Mouse (Mus musculus): ENCODE measurements around the gene Arhgap5. TPM values are rescaled to one million over a fixed set of nuclear protein-coding genes. Genes with fewer than 3 reads are reported as not detected.
A peak's percentile ranks its signal among the peaks of the same experiment; 100 is the strongest.

The Arhgap5 gene
- polyA plus RNA-seq (2012; rRNA removed) = 10.9 and 15.6 TPM in 2 replicates

DNA sequence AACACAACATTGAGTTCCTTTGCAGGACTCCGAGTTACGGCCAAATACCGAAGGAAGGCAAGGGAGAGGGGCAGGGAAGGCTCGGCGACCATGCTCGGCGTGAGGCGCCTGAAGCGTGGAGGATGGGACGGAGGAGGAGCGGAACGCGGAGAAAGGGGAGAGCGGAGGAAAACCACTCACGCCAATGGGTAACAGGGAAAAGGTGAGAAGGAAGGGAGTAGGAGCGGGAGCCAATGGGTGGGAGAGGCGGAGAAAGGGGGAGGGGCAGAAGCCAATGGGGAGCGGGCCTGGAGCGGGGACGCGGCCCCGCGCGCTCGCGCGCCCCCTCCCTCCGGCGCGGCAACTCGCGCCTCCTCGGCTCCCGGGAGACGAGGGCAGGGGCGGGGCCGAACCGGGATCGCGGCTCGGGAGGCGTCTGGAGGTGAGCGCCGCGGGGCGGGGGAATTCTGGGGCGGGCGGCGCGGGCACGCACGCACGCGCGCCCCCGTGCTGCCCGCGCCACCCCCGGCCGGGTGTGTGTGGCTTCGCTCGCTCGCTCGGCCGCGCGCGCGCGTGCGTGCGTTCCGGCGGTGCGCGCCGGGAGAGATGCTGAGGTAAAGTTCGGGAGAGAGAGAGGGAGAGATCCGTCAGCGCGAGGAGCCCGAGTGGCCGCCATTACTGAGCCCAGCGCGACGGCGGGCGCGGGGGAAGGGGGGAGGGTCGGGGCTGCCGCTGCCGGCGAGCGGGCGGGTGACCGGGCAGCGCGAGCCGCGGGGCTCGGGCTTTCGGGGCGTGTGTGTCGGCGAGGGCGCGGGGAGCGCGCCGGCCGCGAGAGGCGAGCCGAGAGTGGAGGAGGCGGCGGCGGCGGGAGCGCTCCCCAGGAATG, at the start of gene Arhgap5:
Gene Arhgap5, plus strand, starts transcription at position 517 of the 865 bp plus-strand sequence.
- H3K27me3 ChIP-seq (ENCODE audit: control insufficient read depth, insufficient read depth, low read length) = no peaks in the 10 kb centered on the region
- peak; percentile 85; the same call in 1 of the 2 replicates for TF ChIP-seq POLR2A (IDR thresholded peaks at IDR 0.05; ENCODE audit: control insufficient read depth, low read depth, low read length)
- no peak for TF ChIP-seq CTCF (IDR thresholded peaks at IDR 0.05; ENCODE audit: control insufficient read depth, insufficient read depth, insufficient replicate concordance, low read depth, low read length)
- peak within 1 kb of the TSS; percentile 89 for H3K4me3 ChIP-seq (ENCODE audit: control insufficient read depth, low read depth, low read length)
- peak within 1 kb of the TSS; percentile 94 for H3K27ac ChIP-seq (ENCODE audit: control insufficient read depth, insufficient read depth, low read depth, low read length)
- no peaks in the 10 kb centered on the region; the same call in 1 of the 2 replicates for H3K4me1 ChIP-seq (ENCODE audit: control insufficient read depth, insufficient read depth, low read length)
- no peaks in the 10 kb centered on the region for H3K36me3 ChIP-seq (ENCODE audit: control insufficient read depth, insufficient read depth, low read length)

DNA sequence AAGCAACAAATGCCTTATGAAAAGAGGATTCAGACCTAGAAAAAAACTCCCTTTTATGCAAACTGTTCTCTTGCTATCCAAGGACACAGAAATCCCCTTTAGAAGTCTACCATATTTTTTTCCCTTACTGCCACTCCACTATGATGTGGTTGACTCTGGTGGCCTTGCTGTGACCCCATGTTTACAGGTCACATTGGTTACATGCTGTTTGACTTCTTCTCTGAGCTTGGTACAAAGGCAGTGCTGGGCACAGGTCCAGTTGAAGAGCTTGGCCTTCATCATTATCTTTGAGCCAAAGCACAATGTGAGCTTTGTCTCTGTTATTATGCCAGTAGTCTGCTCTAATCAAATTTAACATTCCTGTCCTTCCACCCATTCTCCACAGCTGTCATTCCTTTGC, 39.2 kb upstream of the Arhgap5 start:
- Histone ChIP-seq H3K4me1 (ENCODE audit: control insufficient read depth, insufficient read depth, low read length) (no peaks in the 10 kb centered on the region), H3K27ac (ENCODE audit: control insufficient read depth, insufficient read depth, low read depth, low read length) (no peak overlapping the region), H3K27me3 (ENCODE audit: control insufficient read depth, insufficient read depth, low read length) (no peaks in the 10 kb centered on the region), H3K36me3 (ENCODE audit: control insufficient read depth, insufficient read depth, low read length) (no peaks in the 10 kb centered on the region), H3K4me3 (ENCODE audit: control insufficient read depth, low read depth, low read length) (no peak overlapping the region)
- no peak for TF ChIP-seq CTCF (IDR thresholded peaks at IDR 0.05; ENCODE audit: control insufficient read depth, insufficient read depth, insufficient replicate concordance, low read depth, low read length)
- no peak for TF ChIP-seq POLR2A (IDR thresholded peaks at IDR 0.05; ENCODE audit: control insufficient read depth, low read depth, low read length)

DNA sequence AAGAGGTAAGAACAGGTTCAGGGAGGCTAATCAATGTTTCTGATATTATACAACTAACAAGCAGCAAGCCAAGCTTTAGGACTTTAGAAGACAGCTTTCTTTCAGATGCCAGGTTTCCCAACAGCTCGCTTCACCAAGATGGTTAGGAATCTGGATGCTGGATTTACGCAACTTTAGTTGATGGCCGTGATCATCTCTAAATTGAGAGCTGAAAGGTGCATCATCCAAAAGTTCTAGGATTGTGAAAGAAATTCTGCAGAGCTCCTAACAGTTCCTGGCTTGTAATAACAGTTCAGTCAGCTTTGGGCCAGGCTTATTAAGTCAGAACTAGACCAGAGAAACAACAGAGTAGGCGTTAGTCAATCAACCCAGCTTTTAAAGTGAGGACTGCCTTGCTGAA, 32.2 kb upstream of the Arhgap5 start:
- no peaks in the 10 kb centered on the region for H3K27me3 ChIP-seq (ENCODE audit: control insufficient read depth, insufficient read depth, low read length)
- TF ChIP-seq CTCF (IDR thresholded peaks at IDR 0.05; ENCODE audit: control insufficient read depth, insufficient read depth, insufficient replicate concordance, low read depth, low read length) = no peak
- no peak for TF ChIP-seq POLR2A (IDR thresholded peaks at IDR 0.05; ENCODE audit: control insufficient read depth, low read depth, low read length)
- H3K36me3 ChIP-seq (ENCODE audit: control insufficient read depth, insufficient read depth, low read length) = no peaks in the 10 kb centered on the region
- H3K27ac ChIP-seq (ENCODE audit: control insufficient read depth, insufficient read depth, low read depth, low read length) = no peak overlapping the region
- H3K4me1 ChIP-seq (ENCODE audit: control insufficient read depth, insufficient read depth, low read length) = no peaks in the 10 kb centered on the region
- no peak overlapping the region for H3K4me3 ChIP-seq (ENCODE audit: control insufficient read depth, low read depth, low read length)

DNA sequence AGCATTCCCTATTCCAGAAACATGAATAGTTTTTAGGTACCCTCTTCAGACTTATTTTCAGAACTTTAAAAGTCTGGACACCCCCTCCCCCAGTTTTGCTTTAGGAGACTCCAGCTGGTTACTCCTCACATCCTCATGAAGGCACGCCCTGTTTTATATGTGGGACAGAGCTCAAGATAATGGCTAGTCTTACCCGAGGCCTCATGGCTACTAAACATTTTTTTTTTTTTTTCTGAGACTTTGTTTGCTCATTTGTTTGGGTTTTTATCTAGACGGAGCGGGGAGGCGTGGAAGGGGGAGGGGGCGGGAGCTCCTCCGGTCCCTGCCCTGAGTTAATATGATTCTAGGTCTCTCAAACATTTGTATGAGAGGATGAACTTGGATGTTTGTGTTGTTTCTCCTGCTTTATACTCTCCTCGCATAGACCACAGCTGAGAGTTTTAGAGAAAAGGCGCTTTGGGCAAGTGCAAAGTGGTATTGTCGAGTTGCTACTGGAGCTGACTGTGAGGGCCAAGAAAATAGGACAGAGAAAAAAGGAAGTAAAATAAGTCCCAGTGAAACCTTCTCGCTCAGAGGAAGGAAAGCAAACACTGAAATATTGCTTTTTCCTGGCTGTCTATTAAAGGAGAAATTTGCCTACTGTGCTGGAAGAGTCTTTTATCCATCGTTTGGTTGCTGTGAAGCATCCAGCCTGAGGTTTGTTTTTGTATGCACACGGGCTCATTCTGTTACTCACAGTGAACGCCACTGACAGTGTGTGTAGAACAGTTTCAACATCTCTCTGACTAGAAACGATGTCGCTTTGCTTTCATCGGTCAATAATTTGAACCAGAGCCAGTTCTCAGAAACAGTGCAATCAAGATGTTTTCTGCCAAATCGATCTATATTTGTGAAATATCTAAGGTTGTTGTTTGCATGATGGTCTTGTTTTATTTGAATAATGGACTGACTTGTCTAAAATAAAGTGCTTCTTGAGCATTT, 29.5 kb upstream of the Arhgap5 start:
- Histone ChIP-seq H3K4me3 (ENCODE audit: control insufficient read depth, low read depth, low read length) (no peak overlapping the region), H3K27me3 (ENCODE audit: control insufficient read depth, insufficient read depth, low read length) (no peaks in the 10 kb centered on the region), H3K36me3 (ENCODE audit: control insufficient read depth, insufficient read depth, low read length) (no peaks in the 10 kb centered on the region), H3K27ac (ENCODE audit: control insufficient read depth, insufficient read depth, low read depth, low read length) (no peak overlapping the region), H3K4me1 (ENCODE audit: control insufficient read depth, insufficient read depth, low read length) (no peaks in the 10 kb centered on the region)
- no peak for TF ChIP-seq POLR2A (IDR thresholded peaks at IDR 0.05; ENCODE audit: control insufficient read depth, low read depth, low read length)
- no peak for TF ChIP-seq CTCF (IDR thresholded peaks at IDR 0.05; ENCODE audit: control insufficient read depth, insufficient read depth, insufficient replicate concordance, low read depth, low read length)

DNA sequence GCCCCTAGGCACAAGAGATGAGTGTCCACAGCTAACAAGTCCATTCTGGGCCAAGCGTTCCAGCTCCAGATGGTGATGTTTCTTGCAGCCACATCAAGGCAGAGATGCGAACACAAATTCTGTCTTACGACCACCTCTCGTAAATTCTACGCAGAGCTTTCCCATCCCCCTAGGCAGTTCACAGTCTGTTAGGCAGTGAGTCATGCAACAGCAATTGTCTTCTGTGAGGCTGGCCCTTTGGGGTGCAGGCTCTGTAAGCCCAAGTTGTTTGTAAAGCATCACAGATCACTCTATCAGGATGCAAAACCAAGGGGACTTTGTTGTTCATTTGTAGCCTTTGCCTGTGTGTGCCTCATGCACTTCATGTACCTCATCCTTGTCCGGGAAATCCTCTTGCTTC, 27.7 kb upstream of the Arhgap5 start:
- Histone ChIP-seq H3K4me3 (ENCODE audit: control insufficient read depth, low read depth, low read length) (no peak overlapping the region), H3K36me3 (ENCODE audit: control insufficient read depth, insufficient read depth, low read length) (no peaks in the 10 kb centered on the region), H3K4me1 (ENCODE audit: control insufficient read depth, insufficient read depth, low read length) (no peaks in the 10 kb centered on the region), H3K27ac (ENCODE audit: control insufficient read depth, insufficient read depth, low read depth, low read length) (no peak overlapping the region), H3K27me3 (ENCODE audit: control insufficient read depth, insufficient read depth, low read length) (no peaks in the 10 kb centered on the region)
- no peak for TF ChIP-seq CTCF (IDR thresholded peaks at IDR 0.05; ENCODE audit: control insufficient read depth, insufficient read depth, insufficient replicate concordance, low read depth, low read length)

DNA sequence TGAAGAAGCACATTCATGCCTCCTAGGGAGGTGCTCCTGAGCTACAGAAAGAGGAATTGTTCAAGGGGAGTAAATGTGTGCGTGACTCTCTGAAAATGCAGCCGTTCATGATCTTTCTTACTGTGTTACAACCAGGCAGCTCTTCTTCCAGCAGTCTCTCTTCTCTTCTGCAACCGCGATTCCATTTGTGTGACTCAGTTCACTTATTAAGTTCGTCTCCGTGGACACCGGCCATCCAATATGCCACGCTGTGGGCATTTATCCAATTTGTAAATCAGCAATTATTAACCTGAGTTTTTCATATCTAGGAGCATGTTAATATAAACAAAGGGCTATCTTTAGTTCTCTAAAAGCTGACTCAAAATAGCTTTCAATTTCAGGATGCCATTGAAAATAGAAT, 25.2 kb upstream of the Arhgap5 start:
- H3K4me1 ChIP-seq (ENCODE audit: control insufficient read depth, insufficient read depth, low read length) = no peaks in the 10 kb centered on the region
- no peaks in the 10 kb centered on the region for H3K27me3 ChIP-seq (ENCODE audit: control insufficient read depth, insufficient read depth, low read length)
- no peak overlapping the region for H3K27ac ChIP-seq (ENCODE audit: control insufficient read depth, insufficient read depth, low read depth, low read length)
- TF ChIP-seq CTCF (IDR thresholded peaks at IDR 0.05; ENCODE audit: control insufficient read depth, insufficient read depth, insufficient replicate concordance, low read depth, low read length) = no peak
- no peak for TF ChIP-seq POLR2A (IDR thresholded peaks at IDR 0.05; ENCODE audit: control insufficient read depth, low read depth, low read length)
- H3K36me3 ChIP-seq (ENCODE audit: control insufficient read depth, insufficient read depth, low read length) = no peaks in the 10 kb centered on the region
- H3K4me3 ChIP-seq (ENCODE audit: control insufficient read depth, low read depth, low read length) = no peak overlapping the region

DNA sequence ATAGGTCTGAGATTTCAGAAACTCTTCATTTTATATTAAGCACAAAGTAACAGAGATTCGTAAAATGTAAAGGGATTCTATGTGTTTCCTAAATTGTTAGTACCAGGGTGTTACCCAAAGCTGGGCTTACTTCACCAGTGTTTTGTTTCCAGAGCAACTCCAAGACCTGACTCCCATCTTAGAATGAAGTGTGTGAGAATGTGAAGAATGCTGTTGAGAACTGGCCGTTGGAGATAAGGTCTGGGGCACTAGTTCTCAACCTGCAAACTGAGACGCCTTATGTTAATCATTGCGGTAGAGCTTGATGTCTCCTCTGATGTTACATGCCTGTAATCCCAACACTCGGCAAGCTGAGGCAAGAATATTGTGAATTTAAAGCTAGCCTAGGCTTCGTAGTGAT, 24.4 kb upstream of the Arhgap5 start:
- H3K36me3 ChIP-seq (ENCODE audit: control insufficient read depth, insufficient read depth, low read length) = no peaks in the 10 kb centered on the region
- H3K27me3 ChIP-seq (ENCODE audit: control insufficient read depth, insufficient read depth, low read length) = no peaks in the 10 kb centered on the region
- H3K4me3 ChIP-seq (ENCODE audit: control insufficient read depth, low read depth, low read length) = no peak overlapping the region
- TF ChIP-seq POLR2A (IDR thresholded peaks at IDR 0.05; ENCODE audit: control insufficient read depth, low read depth, low read length) = no peak
- no peak for TF ChIP-seq CTCF (IDR thresholded peaks at IDR 0.05; ENCODE audit: control insufficient read depth, insufficient read depth, insufficient replicate concordance, low read depth, low read length)
- no peak overlapping the region for H3K27ac ChIP-seq (ENCODE audit: control insufficient read depth, insufficient read depth, low read depth, low read length)
- no peaks in the 10 kb centered on the region for H3K4me1 ChIP-seq (ENCODE audit: control insufficient read depth, insufficient read depth, low read length)

Data from testis, adult 2 months (tissue).